Comparison of ENCODE assay signal across 10 mouse cellular contexts in the genomic region with DNA sequence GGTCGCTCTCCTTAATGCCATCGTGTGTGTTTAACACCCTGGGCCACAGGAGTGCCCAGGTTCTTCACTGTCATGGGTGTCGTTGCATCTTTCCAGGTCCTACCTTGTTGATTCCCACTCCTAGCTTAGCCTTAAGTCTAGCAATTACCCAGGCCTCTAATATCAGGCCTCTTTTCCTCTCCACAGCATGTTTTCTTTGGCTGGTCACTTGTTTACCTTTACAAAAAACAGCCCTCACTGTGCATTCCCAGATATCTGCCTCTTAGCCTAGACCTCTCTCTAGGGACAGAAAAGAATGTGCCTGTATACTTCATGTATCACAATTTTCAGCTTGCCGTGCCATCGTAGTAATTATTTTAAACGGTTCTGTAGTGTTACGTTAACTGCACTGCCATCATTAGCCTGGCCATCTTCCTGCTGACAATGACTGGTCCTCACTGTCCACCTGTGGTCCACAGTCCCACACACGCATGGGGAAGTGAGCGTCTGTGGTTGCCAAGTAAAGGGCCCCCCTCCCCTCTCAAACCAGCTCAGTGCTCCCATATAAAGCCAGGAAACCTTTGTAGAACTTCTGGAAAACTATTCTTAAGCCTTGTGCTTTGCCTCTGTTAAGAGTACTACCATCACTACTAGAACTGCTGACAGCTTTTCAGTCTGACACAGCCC.
A peak's percentile ranks its signal among the peaks of the same experiment; 100 is the strongest.
DNase-seq lines count a peak whose midpoint lies in the region; ATAC-seq lines count a peak whose summit lies in the region.
"Had no signal": no experiment of that assay in that cellular context is flagged by ENCODE, and none has a peak within 500 bp of the region (broad histone marks: within the 10 kb centered on the region; RNA-seq: fewer than 3 reads in every experiment).

No protein-coding gene starts in this region.

- no peaks in the 10 kb centered on the region for H3K9me3 ChIP-seq in heart, embryonic 13.5 days
- H3K9me3 ChIP-seq in neural tube, embryonic 13.5 days = no peaks in the 10 kb centered on the region

- peak overlapping the region; percentile 61 for H3K9ac ChIP-seq in heart, embryonic 13.5 days
- H3K9ac ChIP-seq in neural tube, embryonic 13.5 days = no peak overlapping the region
- H3K9ac ChIP-seq: lung, embryonic 14.5 days had no signal

- H3K27ac ChIP-seq in heart, embryonic 13.5 days (replicated peaks) = peak overlapping the region; percentile 80
- peak overlapping the region; percentile 74 for H3K27ac ChIP-seq in neural tube, embryonic 13.5 days (replicated peaks)

- intact Hi-C loops in heart, postnatal 25 days (cut with DNase I) = no loop called here

- WGBS in heart, embryonic 13.5 days = 54% methylated on average over 9 of the region's 9 CpGs
- 71% methylated on average over 9 of the region's 9 CpGs for WGBS in neural tube, embryonic 13.5 days

- H3K36me3 ChIP-seq in heart, embryonic 13.5 days = peaks cover 15% of the 10 kb centered on the region
- peaks cover 14% of the 10 kb centered on the region for H3K36me3 ChIP-seq in neural tube, embryonic 13.5 days

- no peak for ATAC-seq in heart, embryonic 13.5 days (ENCODE audit: extremely low read depth, insufficient number of reproducible peaks, low FRiP score, low TSS enrichment)
- ATAC-seq in neural tube, embryonic 13.5 days (ENCODE audit: low read depth) = no peak
- ATAC-seq in erythroid progenitor cell, adult 5-6 weeks (replicated peaks; ENCODE audit: low FRiP score, poor library complexity, severe bottlenecking) = no peak
- ATAC-seq in granulocyte monocyte progenitor cell, adult 5-6 weeks (replicated peaks; ENCODE audit: poor library complexity, severe bottlenecking) = no peak
- ATAC-seq: intestine, postnatal 0 days had no signal

- peak overlapping the region; percentile 23 for H3K4me2 ChIP-seq in heart, embryonic 13.5 days
- no peak overlapping the region for H3K4me2 ChIP-seq in neural tube, embryonic 13.5 days
- H3K4me2 ChIP-seq: lung, embryonic 14.5 days had no signal

- peaks cover 34% of the 10 kb centered on the region for H3K4me1 ChIP-seq in heart, embryonic 13.5 days
- peaks cover 39% of the 10 kb centered on the region for H3K4me1 ChIP-seq in neural tube, embryonic 13.5 days (replicated peaks)

- H3K27me3 ChIP-seq in heart, embryonic 13.5 days (replicated peaks) = no peaks in the 10 kb centered on the region
- no peaks in the 10 kb centered on the region for H3K27me3 ChIP-seq in neural tube, embryonic 13.5 days

- no peak overlapping the region for H3K4me3 ChIP-seq in heart, embryonic 13.5 days
- H3K4me3 ChIP-seq in neural tube, embryonic 13.5 days = no peak overlapping the region

- no peak for DNase-seq in heart, postnatal 25 days (ENCODE audit: low spot score)
- DNase-seq in neural tube, embryonic 10.5 days (ENCODE audit: extremely low spot score, low spot score) = no peak
- DNase-seq in mesoderm, embryonic 11.5 days (ENCODE audit: low read depth, low spot score) = peak; percentile 7
- DNase-seq in c-Kit-positive CD71-positive TER-119-positive erythroid progenitor cells, embryonic 14.5 days (ENCODE audit: low spot score) = no peak
- DNase-seq: lung, embryonic 14.5 days had no signal
